Mouse (Mus musculus) ES-E14 (cell line): ENCODE measurements around the gene Plekhg5. TPM values are rescaled to one million over a fixed set of nuclear protein-coding genes. Genes with fewer than 3 reads are reported as not detected.

Experiments used
- DNase-seq: peaks from one replicate; pipeline ENCODE4 v3.0.0-alpha.2; 2013; ENCODE audit warnings: low read depth, low spot score
- H3K27ac ChIP-seq: 2 replicates; pipeline ENCODE4 v1.5.1; 2012; ENCODE audit warnings: low read depth, mild to moderate bottlenecking, low read length, moderate library complexity, mixed read lengths; ENCODE audit not compliant: poor library complexity, insufficient read depth, severe bottlenecking
- H3K36me3 ChIP-seq: 2 replicates; pipeline ENCODE4 v1.6.1; 2012; ENCODE audit warnings: mild to moderate bottlenecking, low read length, moderate library complexity, mixed read lengths; ENCODE audit not compliant: control insufficient read depth, poor library complexity, insufficient read depth, severe bottlenecking
- H3K4me1 ChIP-seq, 2 experiments: fragments of 150-350 bp in 1 of 2; sonication (generic) in 1 of 2; 2 replicates each; pipeline ENCODE4 v1.6.1; 2012; ENCODE audit warnings: low read length in 2 of 2, mild to moderate bottlenecking in 1 of 2, mixed read lengths in 1 of 2; ENCODE audit not compliant: control insufficient read depth in 2 of 2, insufficient read depth in 2 of 2, poor library complexity in 1 of 2
- H3K4me3 ChIP-seq, 2 experiments: fragments of 150-350 bp in 1 of 2; sonication (generic) in 1 of 2; 2 replicates each; pipeline ENCODE4 v1.5.1; 2012; ENCODE audit warnings: low read length in 2 of 2, low read depth in 1 of 2, mild to moderate bottlenecking in 1 of 2, mixed read lengths in 1 of 2; ENCODE audit not compliant: insufficient read depth in 1 of 2, poor library complexity in 1 of 2, severe bottlenecking in 1 of 2
- H3K9ac ChIP-seq: 2 replicates; pipeline ENCODE4 v1.6.1; 2012; ENCODE audit warnings: low read depth, mild to moderate bottlenecking, low read length, mixed read lengths; ENCODE audit not compliant: poor library complexity, insufficient read depth, severe bottlenecking
- H3K9me3 ChIP-seq: fragments of 150-350 bp; sonication (generic); 2 replicates; pipeline ENCODE4 v1.6.1; 2012; ENCODE audit warnings: low read depth, mild to moderate bottlenecking, low read length; ENCODE audit not compliant: control insufficient read depth, insufficient read depth
- CHD2 ChIP-seq: IDR thresholded peaks from 2 replicates; pipeline ENCODE4 v1.6.1; 2014; ENCODE audit warnings: mild to moderate bottlenecking, low read depth, low read length, inconsistent platforms
- HCFC1 ChIP-seq: IDR thresholded peaks from 2 replicates; pipeline ENCODE4 v1.6.1; 2012; ENCODE audit warnings: low read length, inconsistent platforms, borderline replicate concordance; ENCODE audit not compliant: insufficient read depth
- MAFK ChIP-seq: IDR thresholded peaks from 2 replicates; pipeline ENCODE4 v1.6.1; 2014; ENCODE audit warnings: mild to moderate bottlenecking, low read depth, low read length, inconsistent platforms; ENCODE audit not compliant: insufficient read depth
- ZC3H11A ChIP-seq: IDR thresholded peaks from 2 replicates; pipeline ENCODE4 v1.6.1; 2012; ENCODE audit warnings: low read depth, mild to moderate bottlenecking, inconsistent platforms, low read length, borderline replicate concordance
- ZNF384 ChIP-seq: IDR thresholded peaks from 2 replicates; pipeline ENCODE4 v1.6.1; 2012; ENCODE audit warnings: low read depth, low read length, inconsistent platforms
- in situ Hi-C, 2 experiments: fragments of 600-800 bp; cut with MboI; formaldehyde crosslinking; loops; one replicate each; pipeline ENCODE4 v1.15.1; 2025; ENCODE audit warnings: low sequenced_read_pairs in 2 of 2, inconsistent platforms in 1 of 2; ENCODE audit not compliant: unreplicated experiment in 2 of 2
- total RNA-seq: library from RNA; depleted of rRNA; stranded (reverse); fragments of 300-350 nt; gene quantifications from 2 replicates; pipeline ENCODE4 v1.2.3, GENCODE M21; 2012

Gene Plekhg5
- total RNA-seq, 1 experiment, result 37.3 TPM

GRCm38 (mm10) chr4:152083611-152084220, 11.4 kb downstream of the Plekhg5 start:
- in situ Hi-C loops, result no loop called here
- Histone ChIP-seq H3K4me3 (no peak overlapping the region), H3K9me3 (no peaks in the 10 kb centered on the region), H3K36me3 (0 out of 2 replicates have a peak, but pooled peaks cover 3% of the 10 kb centered on the region), H3K27ac (no peak overlapping the region), H3K4me1 (peaks cover 3 to 28% of the 10 kb centered on the region in 2 experiments), H3K9ac (no peak overlapping the region)
- no peak for DNase-seq
- TF ChIP-seq MAFK (no peak), ZC3H11A (no peak), ZNF384 (no peak), CHD2 (no peak), HCFC1 (no peak)

- peaks cover 3 to 31% of the 10 kb centered on the region in 2 experiments for H3K4me1 ChIP-seq
- no peaks in the 10 kb centered on the region for H3K9me3 ChIP-seq
- no peak overlapping the region for H3K27ac ChIP-seq
- 0 out of 2 replicates have a peak, but pooled peaks cover 3% of the 10 kb centered on the region for H3K36me3 ChIP-seq
- TF ChIP-seq MAFK, result no peak
- no peak for TF ChIP-seq ZC3H11A
- TF ChIP-seq ZNF384, result no peak
- no peak for TF ChIP-seq HCFC1
- no peak for TF ChIP-seq CHD2
- in situ Hi-C loops, result no loop called here
- no peak for DNase-seq
- H3K9ac ChIP-seq, result no peak overlapping the region
- no peak overlapping the region for H3K4me3 ChIP-seq
These were observed 12.3 kb downstream of the Plekhg5 start for GRCm38 (mm10) chr4:152084616-152085015.

GRCm38 (mm10) chr4:152086505-152087210, 14.4 kb downstream of the Plekhg5 start:
- no peak for DNase-seq
- H3K4me1 ChIP-seq, result peaks cover 3 to 34% of the 10 kb centered on the region in 2 experiments
- no peaks in the 10 kb centered on the region for H3K9me3 ChIP-seq
- H3K4me3 ChIP-seq, result peak overlapping the region; percentile 85 to 86
- peak overlapping the region; percentile 48 for H3K27ac ChIP-seq
- 0 out of 2 replicates have a peak, but pooled peaks cover 3% of the 10 kb centered on the region for H3K36me3 ChIP-seq
- in situ Hi-C loops, result no loop called here
- H3K9ac ChIP-seq, result peak overlapping the region; percentile 84
- TF ChIP-seq HCFC1 (no peak), ZC3H11A (no peak), ZNF384 (no peak), CHD2 (no peak), MAFK (no peak)

- H3K36me3 ChIP-seq, result 0 out of 2 replicates have a peak, but pooled peaks cover 3% of the 10 kb centered on the region
- H3K9me3 ChIP-seq, result no peaks in the 10 kb centered on the region
- no peak for TF ChIP-seq ZNF384
- TF ChIP-seq HCFC1, result no peak
- TF ChIP-seq ZC3H11A, result no peak
- DNase-seq, result no peak
- H3K4me1 ChIP-seq, result peaks cover 3 to 37% of the 10 kb centered on the region in 2 experiments
- in situ Hi-C loops, result no loop called here
- H3K4me3 ChIP-seq, result peak overlapping the region; percentile 80 to 86
- no peak overlapping the region for H3K27ac ChIP-seq
- H3K9ac ChIP-seq, result peak overlapping the region; percentile 84
These were observed 15.1 kb downstream of the Plekhg5 start for GRCm38 (mm10) chr4:152087211-152088081.
